Mouse (Mus musculus) megakaryocyte, embryonic 14.5 days (primary cell): ENCODE data around the gene Nr1h4.

Experiments
- FLI1 ChIP-seq: IDR thresholded peaks from 2 replicates; pipeline ENCODE4 v1.6.1; 2012; ENCODE audit warnings: low read length, inconsistent platforms, mixed read lengths
- GATA1 ChIP-seq: IDR thresholded peaks from 3 replicates; pipeline ENCODE4 v1.6.1; 2012; ENCODE audit warnings: mixed read lengths, low read length, inconsistent platforms, borderline replicate concordance

DNA sequence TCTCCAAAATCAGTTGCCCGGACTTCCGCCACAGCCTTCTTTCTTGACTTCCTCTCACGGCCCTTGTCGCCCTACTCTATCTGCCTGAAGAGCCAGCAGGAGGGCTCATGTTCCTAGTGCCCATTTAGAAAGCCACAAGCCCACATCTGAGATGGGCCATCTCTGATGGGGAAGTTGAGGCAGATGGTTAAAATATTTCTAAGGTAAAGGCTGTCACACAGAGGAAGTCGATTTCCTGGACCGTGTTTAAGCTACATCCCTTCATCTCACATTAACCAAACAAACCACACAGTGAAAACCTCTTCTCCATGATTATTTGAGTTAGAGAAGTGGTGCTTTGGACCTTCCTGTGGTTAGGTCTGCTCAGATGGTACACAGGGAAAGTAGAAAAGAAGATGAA is 28.7 kb upstream of the Nr1h4 start:
- TF ChIP-seq FLI1 (no peak), GATA1 (no peak)
